Mouse (Mus musculus): Measurements from ENCODE around the gene Plcxd3. TPM values are rescaled to one million over a fixed set of nuclear protein-coding genes. Genes with fewer than 3 reads are reported as not detected.
"Not testable (repeated sequence)": the region's sequence is repeated elsewhere in the genome, so short reads cannot be mapped to it uniquely, and the experiment has no call there.

Gene Plcxd3
- total RNA-seq, 2 experiments from 2014 or later = 27.0 to 30.7 TPM

GRCm38 (mm10) chr15:4533700-4534099 is 158.4 kb downstream of the Plcxd3 start:
- DNase-seq (ENCODE audit: low spot score in 2 of 2) = no peak

- DNase-seq (ENCODE audit: low spot score in 2 of 2) = no peak
These were observed 183.8 kb downstream of the Plcxd3 start for GRCm38 (mm10) chr15:4559121-4559520.

GRCm38 (mm10) chr15:4561431-4561970 is 186.2 kb downstream of the Plcxd3 start:
- DNase-seq (ENCODE audit: low spot score in 2 of 2) = no peak

DNA sequence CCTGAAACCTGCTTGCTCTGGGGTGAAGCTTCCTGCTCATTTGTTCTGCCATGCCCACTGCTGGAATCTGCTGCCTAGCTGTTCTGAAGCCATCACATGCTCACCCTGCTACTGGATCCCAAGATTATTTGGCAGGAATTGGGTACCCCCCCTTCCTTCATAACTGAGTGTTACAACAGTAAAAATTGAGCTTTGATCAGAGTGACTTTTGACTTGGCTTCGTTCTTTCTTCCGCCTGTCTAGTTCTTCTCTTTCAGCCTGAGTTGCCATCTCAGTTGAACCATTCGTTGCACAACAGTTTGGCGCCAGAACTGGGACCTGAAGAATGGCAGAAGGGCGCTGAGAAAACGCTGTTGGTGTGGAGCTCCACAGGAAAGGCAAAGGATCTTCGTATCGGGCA is 220.2 kb downstream of the Plcxd3 start:
- DNase-seq (ENCODE audit: low spot score in 2 of 2) = not testable (repeated sequence)

- DNase-seq (ENCODE audit: low spot score in 2 of 2) = not testable (repeated sequence)
These were observed 223.4 kb downstream of the Plcxd3 start for GRCm38 (mm10) chr15:4598661-4599060.

GRCm38 (mm10) chr15:4599331-4599730 is 224.0 kb downstream of the Plcxd3 start:
- DNase-seq (ENCODE audit: low spot score in 2 of 2) = not testable (repeated sequence)

- no peak for DNase-seq (ENCODE audit: low spot score in 2 of 2)
These were observed 230.3 kb downstream of the Plcxd3 start for GRCm38 (mm10) chr15:4605630-4606029.
